Mouse (Mus musculus): Measurements from ENCODE around the gene Dhx8. TPM values are rescaled to one million over a fixed set of nuclear protein-coding genes. Genes with fewer than 3 reads are reported as not detected.

Dhx8 gene
- total and polyA plus RNA-seq, 2 experiments from 2014 or later: 12.4 to 13.1 TPM

GRCm38 (mm10) chr11:101783135-101783534, 50.4 kb downstream of the Dhx8 start:
- no peak overlapping the region for H3K27ac ChIP-seq (ENCODE audit: low read depth)
- no peaks in the 10 kb centered on the region for H3K9me3 ChIP-seq (replicated peaks; ENCODE audit: control insufficient read depth, low read length)
- ATAC-seq (ENCODE audit: insufficient read depth, low read depth): no peak
- 71% methylated on average over 1 of the region's 1 CpGs for WGBS
- H3K4me2 ChIP-seq (ENCODE audit: low read depth, low read length): no peak overlapping the region
- no peak overlapping the region for H3K4me3 ChIP-seq (ENCODE audit: low read depth, low read length)
- no peak for TF ChIP-seq EP300 (IDR thresholded peaks at IDR 0.05; ENCODE audit: low read depth)
- TF ChIP-seq CTCF (IDR thresholded peaks at IDR 0.05; ENCODE audit: low read depth): no peak
- DNase-seq (ENCODE audit: low spot score): no peak
- H3K4me1 ChIP-seq (ENCODE audit: control insufficient read depth, insufficient read depth): peaks cover 10% of the 10 kb centered on the region
- peaks cover 57% of the 10 kb centered on the region for H3K27me3 ChIP-seq (ENCODE audit: control insufficient read depth, insufficient read depth, low read length)
- H3K9ac ChIP-seq (replicated peaks; ENCODE audit: low read depth, low read length): no peak overlapping the region
- no peaks in the 10 kb centered on the region for H3K36me3 ChIP-seq (replicated peaks; ENCODE audit: control insufficient read depth, insufficient read depth, low read length)

GRCm38 (mm10) chr11:101783584-101783983, 50.9 kb downstream of the Dhx8 start:
- Histone ChIP-seq H3K36me3 (replicated peaks; ENCODE audit: control insufficient read depth, insufficient read depth, low read length) (no peaks in the 10 kb centered on the region), H3K9me3 (replicated peaks; ENCODE audit: control insufficient read depth, low read length) (no peaks in the 10 kb centered on the region), H3K4me2 (ENCODE audit: low read depth, low read length) (peak overlapping the region; percentile 93), H3K9ac (replicated peaks; ENCODE audit: low read depth, low read length) (no peak overlapping the region), H3K27me3 (ENCODE audit: control insufficient read depth, insufficient read depth, low read length) (peaks cover 55% of the 10 kb centered on the region), H3K4me1 (ENCODE audit: control insufficient read depth, insufficient read depth) (peaks cover 10% of the 10 kb centered on the region), H3K27ac (ENCODE audit: low read depth) (no peak overlapping the region), H3K4me3 (ENCODE audit: low read depth, low read length) (peak overlapping the region; percentile 58)
- 41% methylated on average over 9 of the region's 9 CpGs for WGBS
- ATAC-seq (ENCODE audit: insufficient read depth, low read depth): no peak
- TF ChIP-seq EP300 (IDR thresholded peaks at IDR 0.05; ENCODE audit: low read depth) (no peak), CTCF (IDR thresholded peaks at IDR 0.05; ENCODE audit: low read depth) (no peak)
- DNase-seq (ENCODE audit: low spot score): no peak

GRCm38 (mm10) chr11:101784072-101784471, 51.4 kb downstream of the Dhx8 start:
- no peak overlapping the region for H3K27ac ChIP-seq (ENCODE audit: low read depth)

GRCm38 (mm10) chr11:101784488-101785142, 51.9 kb downstream of the Dhx8 start:
- WGBS: under 1% methylated on average over 44 of the region's 67 CpGs
- Histone ChIP-seq H3K27ac (ENCODE audit: low read depth) (peak overlapping the region; percentile 16), H3K4me3 (ENCODE audit: low read depth, low read length) (peak overlapping the region; percentile 58), H3K27me3 (ENCODE audit: control insufficient read depth, insufficient read depth, low read length) (peaks cover 55% of the 10 kb centered on the region), H3K36me3 (replicated peaks; ENCODE audit: control insufficient read depth, insufficient read depth, low read length) (no peaks in the 10 kb centered on the region), H3K4me1 (ENCODE audit: control insufficient read depth, insufficient read depth) (peaks cover 10% of the 10 kb centered on the region), H3K9ac (replicated peaks; ENCODE audit: low read depth, low read length) (peak overlapping the region; percentile 19; the same call in 1 of the 2 replicates), H3K4me2 (ENCODE audit: low read depth, low read length) (peak overlapping the region; percentile 93), H3K9me3 (replicated peaks; ENCODE audit: control insufficient read depth, low read length) (no peaks in the 10 kb centered on the region)
- DNase-seq (ENCODE audit: low spot score) (no peak), ATAC-seq (ENCODE audit: insufficient read depth, low read depth) (peak; percentile 34)
- TF ChIP-seq CTCF (IDR thresholded peaks at IDR 0.05; ENCODE audit: low read depth): no peak
- no peak for TF ChIP-seq EP300 (IDR thresholded peaks at IDR 0.05; ENCODE audit: low read depth)

More at GRCm38 (mm10) chr11:101784072-101784471, 51.4 kb downstream of the Dhx8 start:
- TF ChIP-seq EP300 (IDR thresholded peaks at IDR 0.05; ENCODE audit: low read depth) (no peak), CTCF (IDR thresholded peaks at IDR 0.05; ENCODE audit: low read depth) (no peak)
- no peaks in the 10 kb centered on the region for H3K9me3 ChIP-seq (replicated peaks; ENCODE audit: control insufficient read depth, low read length)
- no peak for DNase-seq (ENCODE audit: low spot score)
- peaks cover 10% of the 10 kb centered on the region for H3K4me1 ChIP-seq (ENCODE audit: control insufficient read depth, insufficient read depth)
- H3K27me3 ChIP-seq (ENCODE audit: control insufficient read depth, insufficient read depth, low read length): peaks cover 55% of the 10 kb centered on the region
- ATAC-seq (ENCODE audit: insufficient read depth, low read depth): no peak
- H3K4me2 ChIP-seq (ENCODE audit: low read depth, low read length): peak overlapping the region; percentile 93
- H3K36me3 ChIP-seq (replicated peaks; ENCODE audit: control insufficient read depth, insufficient read depth, low read length): no peaks in the 10 kb centered on the region
- 6% methylated on average over 13 of the region's 19 CpGs for WGBS
- H3K9ac ChIP-seq (replicated peaks; ENCODE audit: low read depth, low read length): 0 out of 2 replicates have a peak overlapping the region, but pooled peaks have one; percentile 19
- H3K4me3 ChIP-seq (ENCODE audit: low read depth, low read length): peak overlapping the region; percentile 58

GRCm38 (mm10) chr11:101785143-101785851, 52.6 kb downstream of the Dhx8 start, which contains the start of gene Etv4:
Etv4 (minus strand) TSS chr11:101785371.
- H3K4me2 ChIP-seq (ENCODE audit: low read depth, low read length): peak within 1 kb of the TSS; percentile 93
- H3K27me3 ChIP-seq (ENCODE audit: control insufficient read depth, insufficient read depth, low read length): peaks cover 55% of the 10 kb centered on the region
- peak within 1 kb of the TSS; percentile 16 for H3K27ac ChIP-seq (ENCODE audit: low read depth)
- ATAC-seq (ENCODE audit: insufficient read depth, low read depth): peak; percentile 93
- under 1% methylated on average over 34 of the region's 35 CpGs for WGBS
- H3K9me3 ChIP-seq (replicated peaks; ENCODE audit: control insufficient read depth, low read length): no peaks in the 10 kb centered on the region
- H3K4me1 ChIP-seq (ENCODE audit: control insufficient read depth, insufficient read depth): peaks cover 12% of the 10 kb centered on the region
- peak within 1 kb of the TSS; percentile 58 for H3K4me3 ChIP-seq (ENCODE audit: low read depth, low read length)
- peak within 1 kb of the TSS; percentile 19; the same call in 1 of the 2 replicates for H3K9ac ChIP-seq (replicated peaks; ENCODE audit: low read depth, low read length)
- no peak for TF ChIP-seq EP300 (IDR thresholded peaks at IDR 0.05; ENCODE audit: low read depth)
- no peak for TF ChIP-seq CTCF (IDR thresholded peaks at IDR 0.05; ENCODE audit: low read depth)
- peak; percentile 90 for DNase-seq (ENCODE audit: low spot score)
- H3K36me3 ChIP-seq (replicated peaks; ENCODE audit: control insufficient read depth, insufficient read depth, low read length): no peaks in the 10 kb centered on the region
